Mouse (Mus musculus) kidney, embryonic 16.5 days (tissue): ENCODE data around the gene Mcf2. TPM values are rescaled to one million over a fixed set of nuclear protein-coding genes. Genes with fewer than 3 reads are reported as not detected.

Source experiments
- ATAC-seq: fragments of 200-750 bp; cut with Nextera tagmentation; 2 replicates; pipeline ENCODE4 v1.8.0; 2017; ENCODE audit warnings: moderate TSS enrichment; ENCODE audit not compliant: low FRiP score, low TSS enrichment
- H3K27ac ChIP-seq: fragments of 300-500 bp; sonication (generic); 2 replicates; pipeline ENCODE4 v1.5.1; 2014; ENCODE audit warnings: low read length
- H3K27me3 ChIP-seq: fragments of 300-500 bp; sonication (generic); 2 replicates; pipeline ENCODE4 v1.6.1; 2014; ENCODE audit warnings: low read length, control low read depth, mixed read lengths; ENCODE audit not compliant: insufficient read depth
- H3K36me3 ChIP-seq: fragments of 300-500 bp; sonication (generic); 2 replicates; pipeline ENCODE4 v1.6.1; 2014; ENCODE audit warnings: low read length, control low read depth, mixed read lengths; ENCODE audit not compliant: insufficient read depth
- H3K4me1 ChIP-seq: fragments of 300-500 bp; sonication (generic); 2 replicates; pipeline ENCODE4 v1.6.1; 2014; ENCODE audit warnings: low read length, control low read depth, mixed read lengths; ENCODE audit not compliant: insufficient read depth
- H3K4me2 ChIP-seq: fragments of 300-500 bp; sonication (generic); replicated peaks from 2 replicates; pipeline ENCODE4 v1.6.1; 2014; ENCODE audit warnings: low read depth, low read length
- H3K4me3 ChIP-seq: fragments of 300-500 bp; sonication (generic); 2 replicates; pipeline ENCODE4 v1.5.1; 2014; ENCODE audit warnings: mild to moderate bottlenecking, low read length
- H3K9ac ChIP-seq: fragments of 300-500 bp; sonication (generic); replicated peaks from 2 replicates; pipeline ENCODE4 v1.6.1; 2014; ENCODE audit warnings: low read length
- H3K9me3 ChIP-seq: fragments of 300-500 bp; sonication (generic); 2 replicates; pipeline ENCODE4 v1.6.1; 2016; ENCODE audit warnings: low read length, control low read depth
- WGBS: fragments of 180-500 bp; shearing (Covaris S2); extraction: QIAGEN DNeasy Blood & Tissue Kit; methylation state at CpG from one replicate; pipeline ENCODE4 v1.1.7; 2014; 5-methylcytosine and 5-hydroxymethylcytosine counted together
- polyA plus RNA-seq: library from polyadenylated mRNA; unstranded; fragments of >200 nt; fragmentation: Nextera tagmentation; extraction: Ambion mirVana; gene quantifications from 2 replicates; pipeline ENCODE4 v1.2.1, GENCODE M21; 2015

Gene Mcf2
- polyA plus RNA-seq, 1 experiment from 2014 or later, result 1.3 TPM

GRCm38 (mm10) chrX:60055185-60055584 is 123.7 kb downstream of the Mcf2 start:
- Histone ChIP-seq H3K36me3 (no peaks in the 10 kb centered on the region), H3K27ac (no peak overlapping the region), H3K9ac (no peak overlapping the region), H3K27me3 (no peaks in the 10 kb centered on the region), H3K4me3 (no peak overlapping the region), H3K4me2 (no peak overlapping the region), H3K9me3 (no peaks in the 10 kb centered on the region), H3K4me1 (no peaks in the 10 kb centered on the region)
- no peak for ATAC-seq
- WGBS, result 76% methylated on average over 9 of the region's 9 CpGs

- no peaks in the 10 kb centered on the region for H3K36me3 ChIP-seq
- WGBS, result 96% methylated on average over 1 of the region's 1 CpGs
- ATAC-seq, result no peak
- no peaks in the 10 kb centered on the region for H3K4me1 ChIP-seq
- H3K27me3 ChIP-seq, result no peaks in the 10 kb centered on the region
- no peak overlapping the region for H3K27ac ChIP-seq
- H3K4me3 ChIP-seq, result no peak overlapping the region
- no peak overlapping the region for H3K9ac ChIP-seq
- no peak overlapping the region for H3K4me2 ChIP-seq
- no peaks in the 10 kb centered on the region for H3K9me3 ChIP-seq
Observed at GRCm38 (mm10) chrX:60054745-60055144, 124.1 kb downstream of the Mcf2 start.

GRCm38 (mm10) chrX:60026654-60027053 is 152.2 kb downstream of the Mcf2 start:
- H3K27ac ChIP-seq, result no peak overlapping the region
- H3K4me2 ChIP-seq, result no peak overlapping the region
- no peak for ATAC-seq
- H3K27me3 ChIP-seq, result no peaks in the 10 kb centered on the region
- H3K9me3 ChIP-seq, result no peaks in the 10 kb centered on the region
- H3K36me3 ChIP-seq, result no peaks in the 10 kb centered on the region
- H3K4me1 ChIP-seq, result no peaks in the 10 kb centered on the region
- no peak overlapping the region for H3K9ac ChIP-seq
- no peak overlapping the region for H3K4me3 ChIP-seq
- WGBS, result 14% methylated on average over 3 of the region's 3 CpGs

DNA sequence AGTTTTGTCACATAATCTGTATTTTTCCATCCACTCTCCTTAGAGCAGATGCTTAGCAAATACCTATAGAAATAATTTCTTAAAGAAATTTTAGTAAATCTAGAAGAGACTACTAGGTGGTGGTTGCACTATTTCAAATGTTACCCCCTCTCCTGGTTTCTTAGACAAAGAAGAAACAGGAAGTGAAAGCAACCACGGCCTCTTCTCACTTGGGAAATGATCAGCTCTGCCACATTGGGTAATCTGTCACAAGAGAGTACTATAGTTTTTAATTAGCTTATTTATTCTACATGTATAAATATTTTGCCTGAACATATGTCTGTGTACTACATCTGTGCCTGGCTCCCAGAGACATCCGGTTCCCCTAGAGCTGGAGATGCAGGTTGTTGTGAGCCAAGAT is 157.3 kb downstream of the Mcf2 start:
- H3K9me3 ChIP-seq, result no peaks in the 10 kb centered on the region
- no peaks in the 10 kb centered on the region for H3K36me3 ChIP-seq
- H3K4me2 ChIP-seq, result no peak overlapping the region
- no peaks in the 10 kb centered on the region for H3K4me1 ChIP-seq
- no peak overlapping the region for H3K4me3 ChIP-seq
- H3K27me3 ChIP-seq, result no peaks in the 10 kb centered on the region
- no peak overlapping the region for H3K9ac ChIP-seq
- WGBS, result 85% methylated on average over 2 of the region's 2 CpGs
- no peak for ATAC-seq
- no peak overlapping the region for H3K27ac ChIP-seq

GRCm38 (mm10) chrX:60021007-60021406 is 157.9 kb downstream of the Mcf2 start:
- Histone ChIP-seq H3K4me2 (no peak overlapping the region), H3K27me3 (no peaks in the 10 kb centered on the region), H3K9me3 (no peaks in the 10 kb centered on the region), H3K36me3 (no peaks in the 10 kb centered on the region), H3K27ac (no peak overlapping the region), H3K9ac (no peak overlapping the region), H3K4me1 (no peaks in the 10 kb centered on the region), H3K4me3 (no peak overlapping the region)
- no peak for ATAC-seq
- WGBS, result 80% methylated on average over 4 of the region's 4 CpGs

- H3K4me1 ChIP-seq, result no peaks in the 10 kb centered on the region
- WGBS, result 77% methylated on average over 1 of the region's 1 CpGs
- H3K4me2 ChIP-seq, result no peak overlapping the region
- H3K4me3 ChIP-seq, result no peak overlapping the region
- H3K9ac ChIP-seq, result no peak overlapping the region
- no peak for ATAC-seq
- no peaks in the 10 kb centered on the region for H3K36me3 ChIP-seq
- H3K27me3 ChIP-seq, result no peaks in the 10 kb centered on the region
- H3K27ac ChIP-seq, result no peak overlapping the region
- H3K9me3 ChIP-seq, result no peaks in the 10 kb centered on the region
Observed at GRCm38 (mm10) chrX:60014588-60014987, 164.3 kb downstream of the Mcf2 start.

DNA sequence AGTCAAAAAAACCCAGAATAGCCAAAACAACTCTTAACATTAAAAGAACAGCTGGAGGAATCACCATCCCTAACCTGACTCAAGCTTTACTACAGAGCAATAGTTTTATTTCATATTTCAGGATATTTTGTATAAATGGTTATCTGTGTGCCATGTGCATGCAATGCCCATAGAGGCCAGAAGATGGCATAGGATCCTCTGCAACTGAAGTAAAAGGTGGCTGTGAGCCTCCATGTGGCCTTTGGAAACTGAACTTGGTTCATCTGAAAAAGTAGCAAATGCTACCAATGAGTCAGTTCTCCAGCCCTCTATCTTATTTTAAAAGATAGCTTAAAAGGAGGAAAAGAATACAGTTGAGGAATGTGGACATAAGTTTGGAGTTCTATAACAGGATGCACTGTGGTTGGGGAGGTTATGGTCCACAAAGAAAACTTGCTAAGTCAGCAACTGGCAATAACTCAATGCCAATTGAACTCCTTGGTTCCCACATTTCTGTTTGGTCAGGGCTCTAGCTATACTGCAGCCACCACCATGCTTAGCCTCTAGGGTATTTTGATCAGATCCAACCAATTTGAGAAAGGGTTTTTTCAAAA is 165.7 kb downstream of the Mcf2 start:
- no peak for ATAC-seq

More for the DNA sequence above, 165.7 kb downstream of the Mcf2 start:
- no peaks in the 10 kb centered on the region for H3K27me3 ChIP-seq
- H3K4me2 ChIP-seq, result no peak overlapping the region
- no peaks in the 10 kb centered on the region for H3K4me1 ChIP-seq
- no peaks in the 10 kb centered on the region for H3K9me3 ChIP-seq
- no peak overlapping the region for H3K27ac ChIP-seq
- no peak overlapping the region for H3K4me3 ChIP-seq
- no peak overlapping the region for H3K9ac ChIP-seq
- H3K36me3 ChIP-seq, result no peaks in the 10 kb centered on the region

Other genes with a start within 250 kb of the Mcf2 start
- gene F9, start 179.6 kb downstream of the Mcf2 start, polyA plus RNA-seq, result not detected in 2 replicates